Mouse (Mus musculus) brain, embryonic 14.5 days (tissue): Measurements from ENCODE around the gene Dnajc24.

ENCODE experiments used
- CTCF ChIP-seq: fragments of 200-500 bp; IDR thresholded peaks from 2 replicates; pipeline ENCODE4 v1.5.1; 2012; ENCODE audit warnings: inconsistent platforms, mild to moderate bottlenecking, moderate library complexity, borderline replicate concordance; ENCODE audit not compliant: insufficient read depth, insufficient read length; ENCODE audit errors: extremely low read depth
- POLR2A ChIP-seq: fragments of 200-500 bp; IDR thresholded peaks from 2 replicates; pipeline ENCODE4 v1.6.1; 2012; ENCODE audit warnings: mild to moderate bottlenecking, inconsistent platforms, borderline replicate concordance; ENCODE audit not compliant: poor library complexity, insufficient read depth, insufficient read length, severe bottlenecking; ENCODE audit errors: extremely low read depth

- TF ChIP-seq POLR2A = no peak
- TF ChIP-seq CTCF = no peak
These were observed 85.6 kb downstream of the Dnajc24 start for GRCm38 (mm10) chr2:105917623-105918346.
